Mouse (Mus musculus) limb, embryonic 11.5 days (tissue): Measurements from ENCODE around the gene Sipa1l3. TPM values are rescaled to one million over a fixed set of nuclear protein-coding genes. Genes with fewer than 3 reads are reported as not detected.
A peak's percentile ranks its signal among the peaks of the same experiment; 100 is the strongest.

ENCODE experiments used
- ATAC-seq: fragments of 200-750 bp; cut with Nextera tagmentation; 2 replicates; pipeline ENCODE4 v1.8.0; 2017; ENCODE audit warnings: low read depth; ENCODE audit not compliant: insufficient number of reproducible peaks, low FRiP score, low TSS enrichment
- DNase-seq: peaks from one replicate; pipeline ENCODE4 v3.0.0-alpha.2; 2015; ENCODE audit warnings: low spot score
- H3K27ac ChIP-seq: fragments of 300-500 bp; sonication (generic); replicated peaks from 2 replicates; pipeline ENCODE4 v1.5.1; 2014; ENCODE audit warnings: low read depth, mild to moderate bottlenecking, low read length
- H3K27me3 ChIP-seq: fragments of 300-500 bp; sonication (generic); 2 replicates; pipeline ENCODE4 v1.6.1; 2014; ENCODE audit warnings: mild to moderate bottlenecking, low read length, mixed read lengths; ENCODE audit not compliant: control insufficient read depth, insufficient read depth
- H3K36me3 ChIP-seq: fragments of 300-500 bp; sonication (generic); 2 replicates; pipeline ENCODE4 v1.6.1; 2014; ENCODE audit warnings: mild to moderate bottlenecking, low read length, moderate library complexity, mixed read lengths; ENCODE audit not compliant: control insufficient read depth, insufficient read depth
- H3K4me1 ChIP-seq: fragments of 300-500 bp; sonication (generic); 2 replicates; pipeline ENCODE4 v1.6.1; 2014; ENCODE audit warnings: low read length, mixed read lengths; ENCODE audit not compliant: control insufficient read depth, insufficient read depth
- H3K4me2 ChIP-seq: fragments of 300-500 bp; sonication (generic); 2 replicates; pipeline ENCODE4 v1.6.1; 2014; ENCODE audit warnings: low read depth, mild to moderate bottlenecking, moderate library complexity; ENCODE audit not compliant: severe bottlenecking
- H3K4me3 ChIP-seq: fragments of 300-500 bp; sonication (generic); 2 replicates; pipeline ENCODE4 v1.5.1; 2014; ENCODE audit warnings: low read depth, low read length
- H3K9ac ChIP-seq: fragments of 300-500 bp; sonication (generic); 2 replicates; pipeline ENCODE4 v1.6.1; 2014; ENCODE audit warnings: mild to moderate bottlenecking, low read length
- H3K9me3 ChIP-seq: fragments of 300-500 bp; sonication (generic); 2 replicates; pipeline ENCODE4 v1.6.1; 2016; ENCODE audit warnings: low read length; ENCODE audit not compliant: control insufficient read depth
- WGBS: fragments of 180-500 bp; shearing (Covaris S2); extraction: QIAGEN DNeasy Blood & Tissue Kit; methylation state at CpG from one replicate; pipeline ENCODE4 v1.1.7; 2014; 5-methylcytosine and 5-hydroxymethylcytosine counted together
- polyA plus RNA-seq: library from polyadenylated mRNA; unstranded; fragments of >200 nt; fragmentation: Nextera tagmentation; extraction: Ambion mirVana; gene quantifications from 2 replicates; pipeline ENCODE4 v1.2.1, GENCODE M21; 2014

Gene Sipa1l3
- polyA plus RNA-seq, 1 experiment from 2014 or later: 12.1 TPM

GRCm38 (mm10) chr7:29550691-29551090, 32.2 kb upstream of the Sipa1l3 start:
- no peak overlapping the region for H3K9ac ChIP-seq
- DNase-seq: peak; percentile 51
- no peaks in the 10 kb centered on the region for H3K36me3 ChIP-seq
- H3K4me1 ChIP-seq: no peaks in the 10 kb centered on the region
- WGBS: 16% methylated on average over 3 of the region's 3 CpGs
- ATAC-seq: no peak
- H3K9me3 ChIP-seq: no peaks in the 10 kb centered on the region
- no peak overlapping the region for H3K4me2 ChIP-seq
- H3K27me3 ChIP-seq: no peaks in the 10 kb centered on the region
- H3K4me3 ChIP-seq: no peak overlapping the region
- H3K27ac ChIP-seq: no peak overlapping the region

- DNase-seq (no peak), ATAC-seq (no peak)
- 75% methylated on average over 4 of the region's 4 CpGs for WGBS
- H3K9ac ChIP-seq: no peak overlapping the region
- no peak overlapping the region for H3K4me2 ChIP-seq
- H3K4me1 ChIP-seq: no peaks in the 10 kb centered on the region
- no peaks in the 10 kb centered on the region for H3K36me3 ChIP-seq
- no peak overlapping the region for H3K4me3 ChIP-seq
- no peak overlapping the region for H3K27ac ChIP-seq
- H3K27me3 ChIP-seq: no peaks in the 10 kb centered on the region
- H3K9me3 ChIP-seq: no peaks in the 10 kb centered on the region
Observed at GRCm38 (mm10) chr7:29541608-29542007, 23.2 kb upstream of the Sipa1l3 start.

GRCm38 (mm10) chr7:29541186-29541585, 22.7 kb upstream of the Sipa1l3 start:
- DNase-seq (no peak), ATAC-seq (no peak)
- WGBS: 90% methylated on average over 5 of the region's 5 CpGs
- Histone ChIP-seq H3K36me3 (no peaks in the 10 kb centered on the region), H3K4me2 (no peak overlapping the region), H3K9ac (no peak overlapping the region), H3K9me3 (no peaks in the 10 kb centered on the region), H3K27me3 (no peaks in the 10 kb centered on the region), H3K4me1 (no peaks in the 10 kb centered on the region), H3K27ac (no peak overlapping the region), H3K4me3 (no peak overlapping the region)

GRCm38 (mm10) chr7:29540631-29541030, 22.2 kb upstream of the Sipa1l3 start:
- ATAC-seq (no peak), DNase-seq (no peak)
- H3K4me3 ChIP-seq: no peak overlapping the region
- H3K27me3 ChIP-seq: no peaks in the 10 kb centered on the region
- H3K4me2 ChIP-seq: no peak overlapping the region
- no peaks in the 10 kb centered on the region for H3K36me3 ChIP-seq
- H3K27ac ChIP-seq: no peak overlapping the region
- H3K9me3 ChIP-seq: no peaks in the 10 kb centered on the region
- no peaks in the 10 kb centered on the region for H3K4me1 ChIP-seq
- WGBS: 89% methylated on average over 7 of the region's 7 CpGs
- H3K9ac ChIP-seq: no peak overlapping the region

- H3K36me3 ChIP-seq: no peaks in the 10 kb centered on the region
- no peak overlapping the region for H3K4me2 ChIP-seq
- ATAC-seq (no peak), DNase-seq (peak; percentile 86)
- 0 out of 2 replicates have a peak, but pooled peaks cover 2% of the 10 kb centered on the region for H3K4me1 ChIP-seq
- no peaks in the 10 kb centered on the region for H3K9me3 ChIP-seq
- H3K9ac ChIP-seq: no peak overlapping the region
- H3K27ac ChIP-seq: no peak overlapping the region
- 4% methylated on average over 5 of the region's 5 CpGs for WGBS
- H3K27me3 ChIP-seq: no peaks in the 10 kb centered on the region
- H3K4me3 ChIP-seq: no peak overlapping the region
Observed at GRCm38 (mm10) chr7:29523700-29524099, 5.3 kb upstream of the Sipa1l3 start.

DNA sequence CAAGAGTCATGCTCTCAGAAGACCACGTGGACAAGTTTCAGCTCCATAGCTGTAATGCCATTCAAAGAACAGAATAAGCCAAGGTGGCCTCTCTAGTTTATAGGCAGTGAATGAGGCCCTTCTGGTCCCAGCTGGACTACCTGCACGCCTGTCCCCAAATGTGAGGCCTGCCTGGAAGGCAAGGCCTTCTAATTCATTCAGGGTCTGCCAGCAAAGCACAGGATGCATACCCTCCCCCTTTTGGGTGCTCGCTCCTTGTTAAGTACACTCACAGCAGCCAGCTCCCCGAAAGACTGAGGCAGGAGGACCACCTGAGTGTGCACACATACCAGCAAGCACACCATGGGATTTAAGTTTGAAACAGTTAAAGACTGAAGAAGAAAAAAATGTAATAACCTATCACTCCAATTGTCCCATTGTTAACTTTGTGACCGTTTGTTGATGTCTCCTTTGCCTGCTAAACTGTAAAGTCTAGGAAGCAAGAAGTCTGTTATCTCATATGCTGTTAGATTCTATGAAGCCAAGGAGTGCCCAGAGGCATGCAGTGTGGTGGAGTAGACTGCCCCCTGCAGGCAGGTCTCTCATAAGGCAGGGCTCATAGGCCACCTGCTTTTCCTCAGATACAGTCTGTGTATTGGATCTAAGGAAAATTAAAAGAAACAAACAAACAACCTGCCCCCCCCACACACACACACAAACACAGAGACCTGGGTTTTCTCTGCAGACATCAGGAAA, 3.6 kb upstream of the Sipa1l3 start:
- H3K27me3 ChIP-seq: no peaks in the 10 kb centered on the region
- WGBS: 56% methylated on average over 5 of the region's 5 CpGs
- DNase-seq: peak; percentile 87

DNA sequence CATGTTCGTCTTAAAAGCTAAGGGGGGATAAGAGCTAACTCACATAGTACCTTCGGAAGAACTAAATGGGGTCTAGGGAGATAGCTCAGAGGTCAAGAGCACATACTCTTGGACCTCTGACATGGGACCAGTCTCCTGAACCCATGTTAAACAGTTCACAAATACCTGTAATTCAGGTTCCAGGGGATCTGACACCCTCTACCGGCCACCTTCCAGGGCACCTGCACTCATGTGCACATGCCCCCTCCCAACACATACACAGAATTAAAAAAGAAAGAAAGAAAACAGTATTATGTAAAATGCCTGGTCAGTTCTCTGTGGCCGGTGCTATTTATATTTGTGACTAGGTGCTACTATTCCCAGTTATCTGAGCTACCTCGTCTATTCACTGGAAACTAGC, 2.9 kb upstream of the Sipa1l3 start:
- Histone ChIP-seq H3K9ac (no peak overlapping the region), H3K27me3 (no peaks in the 10 kb centered on the region), H3K9me3 (no peaks in the 10 kb centered on the region), H3K4me3 (no peak overlapping the region), H3K27ac (no peak overlapping the region), H3K36me3 (no peaks in the 10 kb centered on the region), H3K4me1 (peaks cover 8% of the 10 kb centered on the region; the same call in 1 of the 2 replicates), H3K4me2 (no peak overlapping the region)
- ATAC-seq (no peak), DNase-seq (no peak)
- WGBS: 75% methylated on average over 5 of the region's 5 CpGs

More for the DNA sequence above, 3.6 kb upstream of the Sipa1l3 start:
- no peaks in the 10 kb centered on the region for H3K36me3 ChIP-seq
- H3K9ac ChIP-seq: no peak overlapping the region
- H3K4me1 ChIP-seq: peaks cover 8% of the 10 kb centered on the region; the same call in 1 of the 2 replicates
- no peak overlapping the region for H3K27ac ChIP-seq
- no peak overlapping the region for H3K4me2 ChIP-seq
- H3K4me3 ChIP-seq: no peak overlapping the region
- ATAC-seq: no peak
- no peaks in the 10 kb centered on the region for H3K9me3 ChIP-seq

GRCm38 (mm10) chr7:29520794-29521193, 2.4 kb upstream of the Sipa1l3 start:
- no peaks in the 10 kb centered on the region for H3K27me3 ChIP-seq
- H3K36me3 ChIP-seq: no peaks in the 10 kb centered on the region
- 93% methylated on average over 2 of the region's 2 CpGs for WGBS
- H3K4me1 ChIP-seq: peaks cover 8% of the 10 kb centered on the region; the same call in 1 of the 2 replicates
- H3K9me3 ChIP-seq: no peaks in the 10 kb centered on the region
- no peak overlapping the region for H3K4me3 ChIP-seq
- H3K9ac ChIP-seq: no peak overlapping the region
- no peak for ATAC-seq
- no peak for DNase-seq
- no peak overlapping the region for H3K27ac ChIP-seq
- H3K4me2 ChIP-seq: no peak overlapping the region

DNA sequence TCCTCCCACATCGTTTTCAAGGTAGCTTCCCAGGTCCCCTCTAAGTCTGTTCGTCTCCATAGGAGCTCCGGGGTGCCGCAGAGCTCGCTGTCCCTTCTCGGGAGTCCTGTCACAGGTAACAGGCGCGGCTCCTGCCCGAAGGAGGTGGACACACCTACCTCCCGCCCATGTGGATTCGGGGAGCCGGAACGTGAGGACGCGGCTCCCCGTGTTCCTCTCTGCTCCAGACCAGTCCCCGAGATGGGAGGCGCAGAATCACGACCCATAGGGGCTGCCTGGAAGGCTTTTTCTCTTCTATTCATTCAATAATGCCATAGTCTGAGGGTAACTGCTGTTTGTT, 740 bp upstream of the Sipa1l3 start:
- ATAC-seq (no peak; the same call in 1 of the 2 replicates), DNase-seq (no peak)
- WGBS: under 1% methylated on average over 19 of the region's 19 CpGs
- no peaks in the 10 kb centered on the region for H3K27me3 ChIP-seq
- no peak overlapping the region for H3K27ac ChIP-seq
- H3K9me3 ChIP-seq: no peaks in the 10 kb centered on the region
- peak overlapping the region; percentile 85 for H3K4me3 ChIP-seq
- peak overlapping the region; percentile 92 for H3K4me2 ChIP-seq
- peaks cover 8% of the 10 kb centered on the region; the same call in 1 of the 2 replicates for H3K4me1 ChIP-seq
- no peaks in the 10 kb centered on the region for H3K36me3 ChIP-seq
- H3K9ac ChIP-seq: peak overlapping the region; percentile 69
